Mouse (Mus musculus): Measurements from ENCODE around the gene Hist1h3e. TPM values are rescaled to one million over a fixed set of nuclear protein-coding genes. Genes with fewer than 3 reads are reported as not detected.
"Not testable (repeated sequence)": the region's sequence is repeated elsewhere in the genome, so short reads cannot be mapped to it uniquely, and the experiment has no call there.

Hist1h3e gene
- polyA plus RNA-seq, 1 experiment from 2014 or later: 9.6 TPM

DNA sequence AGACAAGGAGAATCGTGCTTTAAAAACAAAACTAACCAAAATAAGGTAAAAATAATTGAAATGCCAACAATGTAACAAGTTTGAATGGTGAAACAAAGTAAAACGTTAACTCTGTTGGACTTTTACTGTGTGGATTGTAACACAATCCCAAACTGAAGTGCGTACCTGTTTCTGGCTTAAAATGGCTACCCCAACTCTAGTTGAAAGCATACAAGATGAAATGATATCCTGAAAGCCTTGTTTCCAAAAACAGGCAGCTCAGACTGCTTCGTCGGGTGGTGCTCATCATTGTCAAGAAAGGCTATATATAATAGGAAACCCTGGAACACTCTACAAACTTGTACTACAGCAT is 662 bp downstream of the Hist1h3e start:
- ATAC-seq (ENCODE audit: insufficient number of reproducible peaks, low FRiP score, low TSS enrichment, low read depth); H3K27me3 ChIP-seq (ENCODE audit: control insufficient read depth, insufficient read depth, low read length); H3K9ac ChIP-seq (ENCODE audit: low read length); DNase-seq (ENCODE audit: low spot score); H3K4me1 ChIP-seq (ENCODE audit: control insufficient read depth, insufficient read depth, low read length); H3K36me3 ChIP-seq (ENCODE audit: control insufficient read depth, insufficient read depth, low read length); H3K9me3 ChIP-seq (ENCODE audit: control insufficient read depth, low read length): not testable (repeated sequence)
- Histone ChIP-seq H3K27ac (replicated peaks; ENCODE audit: low read depth, low read length) (peak overlapping the region; percentile 96), H3K4me2 (ENCODE audit: low read depth, severe bottlenecking) (peak overlapping the region; percentile 54), H3K4me3 (ENCODE audit: low read depth, low read length) (peak overlapping the region; percentile 31)
- WGBS: 0% methylated on average over 2 of the region's 5 CpGs

DNA sequence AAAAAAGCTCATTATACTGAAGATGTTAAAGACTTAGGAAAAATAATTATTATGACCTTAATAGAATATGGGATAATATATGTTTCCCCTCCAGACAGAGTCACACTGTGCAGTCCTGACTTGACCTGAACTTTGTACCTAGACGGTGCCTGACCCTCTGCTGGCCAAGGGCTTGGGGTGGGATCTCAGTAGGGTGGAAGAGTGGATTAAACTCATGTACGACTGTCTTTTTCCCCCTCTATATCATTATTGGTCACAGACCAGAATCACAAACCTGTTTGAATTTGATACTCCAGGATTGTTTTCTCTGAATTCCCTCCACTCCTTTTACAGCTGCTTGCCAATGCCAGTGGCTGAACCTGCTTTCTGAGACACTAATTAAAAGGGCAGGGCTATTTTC is 1.5 kb downstream of the Hist1h3e start:
- not testable (repeated sequence) for ATAC-seq (ENCODE audit: insufficient number of reproducible peaks, low FRiP score, low TSS enrichment, low read depth); H3K9ac ChIP-seq (ENCODE audit: low read length); H3K27ac ChIP-seq (replicated peaks; ENCODE audit: low read depth, low read length); H3K4me3 ChIP-seq (ENCODE audit: low read depth, low read length); H3K36me3 ChIP-seq (ENCODE audit: control insufficient read depth, insufficient read depth, low read length); DNase-seq (ENCODE audit: low spot score); H3K27me3 ChIP-seq (ENCODE audit: control insufficient read depth, insufficient read depth, low read length); H3K9me3 ChIP-seq (ENCODE audit: control insufficient read depth, low read length); H3K4me1 ChIP-seq (ENCODE audit: control insufficient read depth, insufficient read depth, low read length)
- 32% methylated on average over 2 of the region's 2 CpGs for WGBS
- peak overlapping the region; percentile 13; the same call in 1 of the 2 replicates for H3K4me2 ChIP-seq (ENCODE audit: low read depth, severe bottlenecking)

DNA sequence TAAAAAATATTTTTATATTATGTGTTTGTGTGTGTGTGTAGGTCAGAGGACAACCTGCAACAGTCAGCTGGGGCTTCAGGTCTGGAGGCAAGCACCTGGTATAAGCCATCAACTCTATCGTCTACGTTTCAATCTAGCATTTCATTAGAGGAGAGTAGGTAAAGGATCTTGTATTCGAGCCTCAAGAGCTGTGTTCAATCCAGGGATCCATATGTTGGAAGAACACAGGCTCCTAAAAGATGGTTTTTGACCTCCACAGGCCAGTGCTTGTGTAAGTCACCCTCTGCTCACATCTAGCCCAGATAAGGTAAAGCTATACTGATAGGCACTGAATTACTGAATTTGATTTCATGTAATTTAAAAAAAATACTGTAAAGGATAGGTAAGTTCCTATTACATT is 5.3 kb downstream of the Hist1h3e start:
- H3K4me1 ChIP-seq (ENCODE audit: control insufficient read depth, insufficient read depth, low read length): 0 out of 2 replicates have a peak, but pooled peaks cover 2% of the 10 kb centered on the region
- no peaks in the 10 kb centered on the region for H3K27me3 ChIP-seq (ENCODE audit: control insufficient read depth, insufficient read depth, low read length)
- H3K4me2 ChIP-seq (ENCODE audit: low read depth, severe bottlenecking): no peak overlapping the region; the same call in 1 of the 2 replicates
- H3K27ac ChIP-seq (replicated peaks; ENCODE audit: low read depth, low read length): peak overlapping the region; percentile 65
- DNase-seq (ENCODE audit: low spot score) (no peak), ATAC-seq (ENCODE audit: insufficient number of reproducible peaks, low FRiP score, low TSS enrichment, low read depth) (no peak)
- no peak overlapping the region for H3K4me3 ChIP-seq (ENCODE audit: low read depth, low read length)
- WGBS: 72% methylated on average over 3 of the region's 3 CpGs
- H3K36me3 ChIP-seq (ENCODE audit: control insufficient read depth, insufficient read depth, low read length): no peaks in the 10 kb centered on the region
- H3K9ac ChIP-seq (ENCODE audit: low read length): no peak overlapping the region
- H3K9me3 ChIP-seq (ENCODE audit: control insufficient read depth, low read length): no peaks in the 10 kb centered on the region

DNA sequence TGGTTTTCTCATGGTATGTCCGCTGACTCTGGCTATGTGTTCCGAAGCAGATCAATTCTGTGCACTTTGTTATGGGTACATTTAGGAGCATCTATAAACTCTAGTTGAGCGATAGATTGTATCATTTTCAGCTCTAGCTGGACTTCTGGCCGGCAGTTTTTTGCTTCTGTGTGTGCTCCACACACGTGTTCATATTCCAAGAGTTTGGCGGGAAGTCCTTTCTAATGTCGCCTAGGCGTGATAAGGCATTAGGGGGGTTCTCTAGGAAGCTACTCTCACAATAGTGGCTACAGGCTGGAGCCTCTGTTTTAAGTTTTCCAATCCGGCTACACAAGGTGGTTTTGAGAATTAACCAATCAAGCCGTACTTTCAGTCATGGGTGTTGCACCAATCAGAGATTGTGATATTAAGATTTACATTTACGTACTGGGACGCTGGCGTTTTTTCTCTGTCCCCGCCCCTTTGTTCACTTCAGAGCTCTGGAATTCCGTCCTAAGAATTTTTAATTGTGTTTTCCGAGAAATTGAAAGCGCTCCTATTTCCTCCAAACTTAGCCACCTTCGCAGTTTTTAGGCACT is 6.2 kb downstream of the Hist1h3e start:
- Histone ChIP-seq H3K9me3 (ENCODE audit: control insufficient read depth, low read length) (no peaks in the 10 kb centered on the region), H3K4me1 (ENCODE audit: control insufficient read depth, insufficient read depth, low read length) (0 out of 2 replicates have a peak, but pooled peaks cover 2% of the 10 kb centered on the region), H3K36me3 (ENCODE audit: control insufficient read depth, insufficient read depth, low read length) (no peaks in the 10 kb centered on the region), H3K4me2 (ENCODE audit: low read depth, severe bottlenecking) (peak overlapping the region; percentile 86), H3K9ac (ENCODE audit: low read length) (peak overlapping the region; percentile 93), H3K4me3 (ENCODE audit: low read depth, low read length) (peak overlapping the region; percentile 68), H3K27ac (replicated peaks; ENCODE audit: low read depth, low read length) (peak overlapping the region; percentile 100), H3K27me3 (ENCODE audit: control insufficient read depth, insufficient read depth, low read length) (no peaks in the 10 kb centered on the region)
- DNase-seq (ENCODE audit: low spot score) (peak; percentile 89), ATAC-seq (ENCODE audit: insufficient number of reproducible peaks, low FRiP score, low TSS enrichment, low read depth) (peak; percentile 81)
- WGBS: under 1% methylated on average over 18 of the region's 18 CpGs

DNA sequence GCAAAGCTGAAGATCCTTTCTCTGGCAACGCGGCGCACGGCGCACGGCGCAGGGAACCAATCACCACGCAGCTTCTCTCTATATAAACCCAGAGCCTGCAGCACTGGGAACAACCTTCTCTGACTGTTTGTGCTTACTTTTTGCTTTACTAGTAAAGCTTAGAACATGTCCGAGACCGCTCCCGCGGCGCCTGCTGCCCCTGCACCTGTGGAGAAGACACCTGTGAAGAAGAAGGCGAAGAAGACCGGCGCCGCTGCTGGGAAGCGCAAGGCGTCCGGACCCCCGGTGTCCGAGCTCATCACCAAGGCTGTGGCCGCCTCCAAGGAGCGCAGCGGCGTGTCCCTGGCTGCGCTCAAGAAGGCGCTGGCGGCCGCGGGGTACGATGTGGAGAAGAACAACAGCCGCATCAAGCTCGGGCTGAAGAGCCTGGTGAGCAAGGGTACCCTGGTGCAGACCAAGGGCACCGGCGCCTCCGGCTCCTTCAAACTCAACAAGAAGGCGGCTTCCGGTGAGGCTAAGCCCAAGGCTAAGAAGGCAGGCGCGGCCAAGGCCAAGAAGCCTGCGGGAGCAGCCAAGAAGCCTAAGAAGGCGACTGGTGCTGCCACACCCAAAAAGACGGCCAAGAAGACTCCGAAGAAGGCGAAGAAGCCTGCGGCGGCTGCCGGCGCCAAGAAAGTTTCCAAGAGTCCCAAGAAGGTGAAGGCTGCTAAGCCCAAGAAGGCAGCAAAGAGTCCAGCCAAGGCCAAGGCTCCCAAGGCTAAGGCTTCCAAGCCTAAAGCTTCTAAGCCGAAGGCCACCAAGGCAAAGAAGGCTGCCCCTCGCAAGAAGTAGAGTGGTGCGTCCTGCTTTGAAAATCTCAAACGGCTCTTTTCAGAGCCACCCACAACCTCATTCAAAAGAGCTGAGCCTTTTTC is 7.0 kb downstream of the Hist1h3e start:
- Histone ChIP-seq H3K9me3 (ENCODE audit: control insufficient read depth, low read length) (no peaks in the 10 kb centered on the region), H3K27ac (replicated peaks; ENCODE audit: low read depth, low read length) (peak overlapping the region; percentile 100), H3K36me3 (ENCODE audit: control insufficient read depth, insufficient read depth, low read length) (no peaks in the 10 kb centered on the region), H3K27me3 (ENCODE audit: control insufficient read depth, insufficient read depth, low read length) (no peaks in the 10 kb centered on the region), H3K4me2 (ENCODE audit: low read depth, severe bottlenecking) (peak overlapping the region; percentile 86), H3K4me1 (ENCODE audit: control insufficient read depth, insufficient read depth, low read length) (0 out of 2 replicates have a peak, but pooled peaks cover 2% of the 10 kb centered on the region), H3K9ac (ENCODE audit: low read length) (peak overlapping the region; percentile 93), H3K4me3 (ENCODE audit: low read depth, low read length) (peak overlapping the region; percentile 68)
- under 1% methylated on average over 54 of the region's 54 CpGs for WGBS
- peak; percentile 91 for DNase-seq (ENCODE audit: low spot score)
- ATAC-seq (ENCODE audit: insufficient number of reproducible peaks, low FRiP score, low TSS enrichment, low read depth): peak; percentile 88

DNA sequence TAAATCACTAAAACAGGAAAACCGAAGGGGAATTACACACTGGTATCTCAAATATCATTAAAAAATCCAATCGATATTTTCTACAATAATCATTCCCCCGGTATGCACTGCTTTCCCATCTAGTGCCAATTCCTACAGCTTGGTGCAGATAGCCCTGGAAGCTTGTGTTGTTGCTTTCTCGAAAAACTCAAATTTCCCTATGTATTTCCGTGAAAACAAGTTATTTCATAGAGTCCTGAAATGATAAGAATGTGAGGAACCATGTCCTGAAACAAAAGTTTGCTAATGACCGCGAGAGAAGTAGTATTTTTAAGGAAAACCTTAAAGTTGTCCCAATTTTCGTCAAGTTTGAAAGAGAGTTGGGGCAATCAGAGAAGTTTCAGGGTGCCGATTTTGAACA is 7.8 kb downstream of the Hist1h3e start:
- Histone ChIP-seq H3K27me3 (ENCODE audit: control insufficient read depth, insufficient read depth, low read length) (no peaks in the 10 kb centered on the region), H3K4me2 (ENCODE audit: low read depth, severe bottlenecking) (peak overlapping the region; percentile 86; the same call in 1 of the 2 replicates), H3K9ac (ENCODE audit: low read length) (peak overlapping the region; percentile 93), H3K4me1 (ENCODE audit: control insufficient read depth, insufficient read depth, low read length) (0 out of 2 replicates have a peak, but pooled peaks cover 2% of the 10 kb centered on the region), H3K36me3 (ENCODE audit: control insufficient read depth, insufficient read depth, low read length) (no peaks in the 10 kb centered on the region), H3K9me3 (ENCODE audit: control insufficient read depth, low read length) (no peaks in the 10 kb centered on the region), H3K4me3 (ENCODE audit: low read depth, low read length) (peak overlapping the region; percentile 68), H3K27ac (replicated peaks; ENCODE audit: low read depth, low read length) (peak overlapping the region; percentile 100)
- WGBS: 25% methylated on average over 9 of the region's 9 CpGs
- DNase-seq (ENCODE audit: low spot score): no peak
- ATAC-seq (ENCODE audit: insufficient number of reproducible peaks, low FRiP score, low TSS enrichment, low read depth): no peak

DNA sequence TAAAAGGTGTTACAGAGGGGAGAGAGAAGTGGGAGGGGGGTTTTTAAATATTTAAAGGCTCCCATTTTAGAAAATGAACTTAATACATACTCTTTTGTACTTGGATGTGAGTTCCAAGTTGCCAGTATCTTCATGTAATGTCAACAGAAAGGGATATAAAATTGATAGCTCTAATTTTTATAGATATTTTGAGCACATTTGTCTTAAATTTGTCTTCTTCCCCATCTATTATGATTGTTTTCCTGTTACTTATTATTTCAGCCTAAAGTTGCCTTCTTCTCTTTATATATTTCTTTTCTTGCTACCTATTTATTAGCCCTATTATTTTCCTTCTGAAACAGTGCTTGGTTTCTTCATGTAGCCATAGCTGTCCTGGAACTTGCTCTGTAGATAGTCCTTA is 9.2 kb downstream of the Hist1h3e start, which contains the start of gene Hist1h1d:
Gene Hist1h1d, plus strand, starts transcription at position 301 of the 400 bp plus-strand sequence.
- no peak for ATAC-seq (ENCODE audit: insufficient number of reproducible peaks, low FRiP score, low TSS enrichment, low read depth)
- 0 out of 2 replicates have a peak, but pooled peaks cover 2% of the 10 kb centered on the region for H3K4me1 ChIP-seq (ENCODE audit: control insufficient read depth, insufficient read depth, low read length)
- peak within 1 kb of the TSS; percentile 100 for H3K27ac ChIP-seq (replicated peaks; ENCODE audit: low read depth, low read length)
- peak within 1 kb of the TSS; percentile 27 for H3K9ac ChIP-seq (ENCODE audit: low read length)
- peak within 1 kb of the TSS; percentile 57; the same call in 1 of the 2 replicates for H3K4me2 ChIP-seq (ENCODE audit: low read depth, severe bottlenecking)
- no peak for DNase-seq (ENCODE audit: low spot score)
- H3K4me3 ChIP-seq (ENCODE audit: low read depth, low read length): no peak within 1 kb of the TSS; the same call in 1 of the 2 replicates
- H3K36me3 ChIP-seq (ENCODE audit: control insufficient read depth, insufficient read depth, low read length): no peaks in the 10 kb centered on the region
- H3K9me3 ChIP-seq (ENCODE audit: control insufficient read depth, low read length): no peaks in the 10 kb centered on the region
- no peaks in the 10 kb centered on the region for H3K27me3 ChIP-seq (ENCODE audit: control insufficient read depth, insufficient read depth, low read length)
